Mouse (Mus musculus) stomach, embryonic 14.5 days (tissue): ENCODE measurements around the gene Celsr1. TPM values are rescaled to one million over a fixed set of nuclear protein-coding genes. Genes with fewer than 3 reads are reported as not detected.
A peak's percentile ranks its signal among the peaks of the same experiment; 100 is the strongest.

Experiments used
- ATAC-seq: fragments of 200-750 bp; cut with Nextera tagmentation; 2 replicates; pipeline ENCODE4 v1.8.0; 2017; ENCODE audit warnings: low read depth, moderate TSS enrichment; ENCODE audit not compliant: insufficient number of reproducible peaks, insufficient read depth, low FRiP score
- H3K27ac ChIP-seq: fragments of 300-500 bp; sonication (generic); 2 replicates; pipeline ENCODE4 v1.5.1; 2014; ENCODE audit warnings: mild to moderate bottlenecking, low read length, moderate library complexity, mixed read lengths
- H3K27me3 ChIP-seq: fragments of 300-500 bp; sonication (generic); 2 replicates; pipeline ENCODE4 v1.6.1; 2014; ENCODE audit warnings: low read length, control low read depth, mixed read lengths; ENCODE audit not compliant: control insufficient read depth, insufficient read depth
- H3K36me3 ChIP-seq: fragments of 300-500 bp; sonication (generic); 2 replicates; pipeline ENCODE4 v1.6.1; 2014; ENCODE audit warnings: mild to moderate bottlenecking, control low read depth, low read length, moderate library complexity, mixed read lengths; ENCODE audit not compliant: control insufficient read depth, insufficient read depth
- H3K4me1 ChIP-seq: fragments of 300-500 bp; sonication (generic); 2 replicates; pipeline ENCODE4 v1.6.1; 2014; ENCODE audit warnings: low read length, control low read depth, mixed read lengths; ENCODE audit not compliant: control insufficient read depth, insufficient read depth
- H3K4me2 ChIP-seq: fragments of 300-500 bp; sonication (generic); replicated peaks from 2 replicates; pipeline ENCODE4 v1.6.1; 2014; ENCODE audit warnings: low read depth, low read length, control low read depth
- H3K4me3 ChIP-seq: fragments of 300-500 bp; sonication (generic); 2 replicates; pipeline ENCODE4 v1.5.1; 2014; ENCODE audit warnings: low read depth, low read length, control low read depth
- H3K9ac ChIP-seq: fragments of 300-500 bp; sonication (generic); replicated peaks from 2 replicates; pipeline ENCODE4 v1.6.1; 2014; ENCODE audit warnings: low read depth, mild to moderate bottlenecking, control low read depth, low read length, moderate library complexity, mixed read lengths
- H3K9me3 ChIP-seq: fragments of 300-500 bp; sonication (generic); 2 replicates; pipeline ENCODE4 v1.6.1; 2016; ENCODE audit warnings: low read depth, low read length, control low read depth; ENCODE audit not compliant: control insufficient read depth
- WGBS: fragments of 180-500 bp; shearing (Covaris S2); extraction: QIAGEN DNeasy Blood & Tissue Kit; methylation state at CpG from one replicate; pipeline ENCODE4 v1.1.7; 2014; 5-methylcytosine and 5-hydroxymethylcytosine counted together
- polyA plus RNA-seq: library from polyadenylated mRNA; unstranded; fragments of >200 nt; fragmentation: Nextera tagmentation; extraction: Ambion mirVana; gene quantifications from 2 replicates; pipeline ENCODE4 v1.2.1, GENCODE M21; 2014

The Celsr1 gene
- polyA plus RNA-seq, 1 experiment from 2014 or later, result 7.8 TPM

GRCm38 (mm10) chr15:86035913-86036312 is 2.3 kb upstream of the Celsr1 start:
- H3K9ac ChIP-seq, result no peak overlapping the region
- H3K4me2 ChIP-seq, result no peak overlapping the region
- H3K27me3 ChIP-seq, result peaks cover 11% of the 10 kb centered on the region; the same call in 1 of the 2 replicates
- 54% methylated on average over 3 of the region's 3 CpGs for WGBS
- peaks cover 6% of the 10 kb centered on the region; the same call in 1 of the 2 replicates for H3K4me1 ChIP-seq
- H3K9me3 ChIP-seq, result peaks cover 6% of the 10 kb centered on the region; the same call in 1 of the 2 replicates
- H3K36me3 ChIP-seq, result no peaks in the 10 kb centered on the region; the same call in 1 of the 2 replicates
- peak overlapping the region; percentile 66; the same call in 1 of the 2 replicates for H3K27ac ChIP-seq
- no peak overlapping the region for H3K4me3 ChIP-seq
- peak; percentile 46 for ATAC-seq

- Histone ChIP-seq H3K4me1 (peaks cover 7% of the 10 kb centered on the region; the same call in 1 of the 2 replicates), H3K27me3 (peaks cover 11% of the 10 kb centered on the region; the same call in 1 of the 2 replicates)
Measured at GRCm38 (mm10) chr15:86034781-86035360, 1.3 kb upstream of the Celsr1 start.

DNA sequence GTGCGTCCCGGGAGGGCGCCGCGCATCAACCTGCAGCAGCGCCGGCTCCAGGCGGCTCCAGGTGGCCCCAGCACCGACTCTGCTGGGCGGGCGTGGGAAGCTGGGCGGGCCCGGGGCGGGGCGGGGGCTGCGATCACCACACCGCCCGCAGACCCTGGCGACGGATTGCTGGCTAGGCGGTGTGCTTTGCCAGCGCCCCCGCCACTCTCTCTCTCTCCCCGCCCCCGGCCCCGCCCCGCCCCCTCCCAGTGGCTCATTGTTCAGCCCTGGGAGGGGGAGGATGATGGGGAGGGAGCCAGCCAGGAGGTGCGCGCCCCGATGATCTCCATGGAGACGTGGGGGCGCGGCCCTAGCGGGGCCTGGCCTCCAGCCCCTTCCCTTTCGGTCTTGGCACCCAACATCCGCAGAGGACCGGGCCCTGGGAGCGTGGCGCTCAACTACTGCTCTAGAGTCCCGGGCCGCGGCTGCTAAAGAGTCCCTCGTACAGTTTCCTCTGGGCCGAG is 495 bp upstream of the Celsr1 start:
- Histone ChIP-seq H3K4me1 (peaks cover 12% of the 10 kb centered on the region; the same call in 1 of the 2 replicates), H3K36me3 (no peaks in the 10 kb centered on the region; the same call in 1 of the 2 replicates), H3K9ac (peak overlapping the region; percentile 31; the same call in 1 of the 2 replicates), H3K4me2 (peak overlapping the region; percentile 76), H3K9me3 (peaks cover 11% of the 10 kb centered on the region; the same call in 1 of the 2 replicates), H3K4me3 (peak overlapping the region; percentile 57), H3K27ac (peak overlapping the region; percentile 80), H3K27me3 (peaks cover 11% of the 10 kb centered on the region; the same call in 1 of the 2 replicates)
- peak; percentile 82 for ATAC-seq
- WGBS, result 1% methylated on average over 39 of the region's 44 CpGs

More at GRCm38 (mm10) chr15:86034781-86035360, 1.3 kb upstream of the Celsr1 start:
- Histone ChIP-seq H3K36me3 (no peaks in the 10 kb centered on the region; the same call in 1 of the 2 replicates), H3K9me3 (peaks cover 11% of the 10 kb centered on the region; the same call in 1 of the 2 replicates), H3K4me2 (peak overlapping the region; percentile 76), H3K9ac (no peak overlapping the region), H3K4me3 (peak overlapping the region; percentile 57), H3K27ac (peak overlapping the region; percentile 80)
- peak; percentile 31; the same call in 1 of the 2 replicates for ATAC-seq
- WGBS, result 5% methylated on average over 12 of the region's 12 CpGs

DNA sequence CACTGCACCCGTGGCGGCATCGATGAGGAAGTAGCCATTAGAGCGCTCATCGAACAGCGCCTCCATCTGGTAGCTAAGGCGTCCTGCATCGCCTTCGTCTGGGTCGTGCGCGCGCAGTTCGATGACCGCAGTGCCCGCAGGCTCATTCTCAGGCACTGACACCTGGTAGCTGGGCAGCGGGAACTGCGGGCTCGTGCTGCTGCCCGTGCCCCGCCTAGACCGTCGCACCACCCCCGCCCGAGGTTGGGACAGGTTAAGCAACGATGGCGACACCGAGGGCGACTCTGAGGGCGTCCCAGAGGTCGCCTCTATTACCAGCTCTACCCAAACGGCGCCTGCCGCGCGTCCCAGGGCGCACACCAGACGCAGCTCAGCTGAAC is 776 bp downstream of the Celsr1 start:
- peak overlapping the region; percentile 57 for H3K4me3 ChIP-seq
- no peak for ATAC-seq
- H3K27me3 ChIP-seq, result peaks cover 11% of the 10 kb centered on the region; the same call in 1 of the 2 replicates

GRCm38 (mm10) chr15:86029981-86030380 is 3.6 kb downstream of the Celsr1 start:
- H3K9ac ChIP-seq, result no peak overlapping the region
- H3K27ac ChIP-seq, result no peak overlapping the region
- peaks cover 19% of the 10 kb centered on the region; the same call in 1 of the 2 replicates for H3K4me1 ChIP-seq
- H3K4me3 ChIP-seq, result peak overlapping the region; percentile 12; the same call in 1 of the 2 replicates
- H3K4me2 ChIP-seq, result peak overlapping the region; percentile 27
- 70% methylated on average over 14 of the region's 14 CpGs for WGBS
- no peak for ATAC-seq
- peaks cover 11% of the 10 kb centered on the region; the same call in 1 of the 2 replicates for H3K9me3 ChIP-seq
- peaks cover 11% of the 10 kb centered on the region; the same call in 1 of the 2 replicates for H3K27me3 ChIP-seq
- no peaks in the 10 kb centered on the region; the same call in 1 of the 2 replicates for H3K36me3 ChIP-seq

More for the DNA sequence above, 776 bp downstream of the Celsr1 start:
- Histone ChIP-seq H3K27ac (no peak overlapping the region), H3K9me3 (peaks cover 11% of the 10 kb centered on the region; the same call in 1 of the 2 replicates), H3K9ac (peak overlapping the region; percentile 31; the same call in 1 of the 2 replicates), H3K36me3 (no peaks in the 10 kb centered on the region; the same call in 1 of the 2 replicates), H3K4me2 (peak overlapping the region; percentile 76), H3K4me1 (peaks cover 19% of the 10 kb centered on the region; the same call in 1 of the 2 replicates)
- WGBS, result under 1% methylated on average over 38 of the region's 38 CpGs

- ATAC-seq, result no peak
- Histone ChIP-seq H3K27me3 (peaks cover 9% of the 10 kb centered on the region; the same call in 1 of the 2 replicates), H3K9ac (no peak overlapping the region), H3K4me2 (peak overlapping the region; percentile 3; the same call in 1 of the 2 replicates), H3K4me3 (no peak overlapping the region), H3K4me1 (peaks cover 15% of the 10 kb centered on the region; the same call in 1 of the 2 replicates), H3K36me3 (no peaks in the 10 kb centered on the region; the same call in 1 of the 2 replicates), H3K27ac (no peak overlapping the region), H3K9me3 (peaks cover 11% of the 10 kb centered on the region; the same call in 1 of the 2 replicates)
- WGBS, result 56% methylated on average over 8 of the region's 8 CpGs
Measured at GRCm38 (mm10) chr15:86027871-86028270, 5.7 kb downstream of the Celsr1 start.

DNA sequence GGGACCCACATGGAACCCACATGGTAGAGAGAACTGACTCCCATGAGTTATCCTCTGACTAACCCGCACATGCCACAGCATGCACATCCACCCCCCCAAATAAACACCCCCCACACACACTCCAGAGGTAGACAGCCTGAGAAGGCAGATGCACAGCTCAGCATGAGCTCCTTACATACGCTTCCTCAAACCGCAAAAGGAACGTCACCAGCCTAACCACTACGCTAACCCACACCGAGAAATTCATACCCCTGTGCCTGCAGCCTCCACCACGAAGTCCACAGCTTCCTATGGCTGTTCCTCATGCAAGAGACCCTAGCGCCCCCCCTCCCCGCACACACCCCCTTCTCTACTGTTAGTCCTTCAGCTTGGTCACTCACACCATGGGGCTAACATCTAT is 11.6 kb downstream of the Celsr1 start:
- 64% methylated on average over 9 of the region's 9 CpGs for WGBS
- Histone ChIP-seq H3K27ac (no peak overlapping the region), H3K4me2 (no peak overlapping the region)

DNA sequence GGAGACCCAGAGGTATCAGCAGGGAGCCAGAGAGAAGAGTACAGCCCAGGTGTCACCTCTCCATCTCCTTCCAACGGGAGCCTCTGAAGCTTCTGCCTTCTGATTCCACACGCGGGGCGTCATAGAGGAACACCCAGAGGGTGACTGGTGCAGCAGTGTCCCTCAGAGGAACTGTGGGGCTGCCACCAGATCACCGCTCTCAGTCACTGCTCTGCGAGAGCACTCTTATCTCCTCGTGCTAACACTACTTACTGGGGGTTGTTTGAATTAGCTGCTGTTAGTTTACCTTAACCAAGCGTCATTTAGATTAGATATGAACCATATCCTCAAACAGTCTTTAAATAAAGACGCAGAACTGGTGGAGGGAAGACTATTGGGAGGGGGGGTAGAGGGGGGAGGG is 12.3 kb downstream of the Celsr1 start:
- peaks cover 10% of the 10 kb centered on the region; the same call in 1 of the 2 replicates for H3K4me1 ChIP-seq
- no peak overlapping the region for H3K4me3 ChIP-seq
- peak; percentile 77 for ATAC-seq
- no peak overlapping the region for H3K27ac ChIP-seq
- no peaks in the 10 kb centered on the region for H3K27me3 ChIP-seq
- H3K4me2 ChIP-seq, result no peak overlapping the region
- no peak overlapping the region for H3K9ac ChIP-seq
- WGBS, result 17% methylated on average over 9 of the region's 9 CpGs
- no peaks in the 10 kb centered on the region for H3K36me3 ChIP-seq
- H3K9me3 ChIP-seq, result no peaks in the 10 kb centered on the region

More for the DNA sequence above, 11.6 kb downstream of the Celsr1 start:
- Histone ChIP-seq H3K27me3 (no peaks in the 10 kb centered on the region), H3K4me3 (no peak overlapping the region), H3K9ac (no peak overlapping the region), H3K4me1 (peaks cover 8% of the 10 kb centered on the region; the same call in 1 of the 2 replicates), H3K36me3 (no peaks in the 10 kb centered on the region), H3K9me3 (no peaks in the 10 kb centered on the region)
- ATAC-seq, result no peak
